Mouse (Mus musculus) hindbrain, postnatal 0 days (tissue): ENCODE measurements at regions not wholly inside any gene's neighbourhood (a gene's known extent, or its start where the extent isn't known, plus 50 kb on each side); places are given as distances from the start of the nearest gene placed in this dataset.

ENCODE experiments used
- ATAC-seq: fragments of 200-750 bp; cut with Nextera tagmentation; 2 replicates; pipeline ENCODE4 v1.8.0; 2017; ENCODE audit warnings: mild to moderate bottlenecking, moderate TSS enrichment, moderate library complexity
- DNase-seq: peaks from one replicate; pipeline ENCODE4 v3.0.0-alpha.2; 2015; ENCODE audit warnings: low spot score
- H3K27ac ChIP-seq: fragments of 300-500 bp; sonication (generic); 2 replicates; pipeline ENCODE4 v1.5.1; 2014; ENCODE audit warnings: mild to moderate bottlenecking
- H3K27me3 ChIP-seq: fragments of 300-500 bp; sonication (generic); 2 replicates; pipeline ENCODE4 v1.6.1; 2014; ENCODE audit warnings: low read length, mixed read lengths; ENCODE audit not compliant: insufficient read depth
- H3K36me3 ChIP-seq: fragments of 300-500 bp; sonication (generic); 2 replicates; pipeline ENCODE4 v1.6.1; 2014; ENCODE audit warnings: low read length, mixed read lengths; ENCODE audit not compliant: insufficient read depth
- H3K4me1 ChIP-seq: fragments of 300-500 bp; sonication (generic); 2 replicates; pipeline ENCODE4 v1.6.1; 2014; ENCODE audit warnings: antibody characterized with exemption, low read length, mixed read lengths; ENCODE audit not compliant: insufficient read depth
- H3K4me2 ChIP-seq: fragments of 300-500 bp; sonication (generic); 2 replicates; pipeline ENCODE4 v1.6.1; 2014; ENCODE audit warnings: low read depth, mild to moderate bottlenecking, low read length, moderate library complexity, mixed read lengths
- H3K4me3 ChIP-seq: fragments of 300-500 bp; sonication (generic); 2 replicates; pipeline ENCODE4 v1.5.1; 2014; ENCODE audit warnings: low read length
- H3K9ac ChIP-seq: fragments of 300-500 bp; sonication (generic); replicated peaks from 2 replicates; pipeline ENCODE4 v1.6.1; 2014; ENCODE audit warnings: mild to moderate bottlenecking, low read length, moderate library complexity, mixed read lengths
- H3K9me3 ChIP-seq: fragments of 300-500 bp; sonication (generic); 2 replicates; pipeline ENCODE4 v1.6.1; 2016; ENCODE audit warnings: low read length, mixed read lengths
- CTCF ChIP-seq: IDR thresholded peaks from 2 replicates; pipeline ENCODE4 v1.5.1; 2016; ENCODE audit warnings: antibody characterized with exemption, control low read depth, low read depth
- WGBS: fragments of 180-500 bp; shearing (Covaris S2); extraction: QIAGEN DNeasy Blood & Tissue Kit; methylation state at CpG from one replicate; pipeline ENCODE4 v1.1.7; 2014; 5-methylcytosine and 5-hydroxymethylcytosine counted together

- Histone ChIP-seq H3K4me1 (no peaks in the 10 kb centered on the region), H3K4me2 (no peak overlapping the region), H3K9ac (no peak overlapping the region), H3K27ac (no peak overlapping the region), H3K4me3 (no peak overlapping the region), H3K27me3 (no peaks in the 10 kb centered on the region), H3K9me3 (no peaks in the 10 kb centered on the region), H3K36me3 (no peaks in the 10 kb centered on the region)
- DNase-seq (no peak), ATAC-seq (no peak)
- TF ChIP-seq CTCF: no peak
These were observed 151.8 kb upstream of the Kynu start for GRCm38 (mm10) chr2:43403348-43403747.

GRCm38 (mm10) chr2:43404163-43404967 lies 150.8 kb upstream of the Kynu start:
- no peaks in the 10 kb centered on the region for H3K4me1 ChIP-seq
- no peak overlapping the region for H3K27ac ChIP-seq
- DNase-seq (no peak), ATAC-seq (no peak)
- H3K9ac ChIP-seq: no peak overlapping the region
- H3K36me3 ChIP-seq: no peaks in the 10 kb centered on the region
- H3K4me2 ChIP-seq: no peak overlapping the region
- 89% methylated on average over 6 of the region's 6 CpGs for WGBS
- no peak overlapping the region for H3K4me3 ChIP-seq
- H3K9me3 ChIP-seq: no peaks in the 10 kb centered on the region
- no peak for TF ChIP-seq CTCF
- H3K27me3 ChIP-seq: no peaks in the 10 kb centered on the region

GRCm38 (mm10) chr2:43437251-43437650 lies 117.9 kb upstream of the Kynu start:
- WGBS: 13% methylated on average over 3 of the region's 3 CpGs
- no peaks in the 10 kb centered on the region for H3K9me3 ChIP-seq
- no peaks in the 10 kb centered on the region for H3K36me3 ChIP-seq
- H3K9ac ChIP-seq: no peak overlapping the region
- no peaks in the 10 kb centered on the region for H3K4me1 ChIP-seq
- no peak overlapping the region for H3K27ac ChIP-seq
- H3K4me2 ChIP-seq: no peak overlapping the region
- ATAC-seq (no peak), DNase-seq (no peak)
- TF ChIP-seq CTCF: no peak
- H3K27me3 ChIP-seq: no peaks in the 10 kb centered on the region
- H3K4me3 ChIP-seq: no peak overlapping the region

- no peak for TF ChIP-seq CTCF
- 71% methylated on average over 10 of the region's 10 CpGs for WGBS
- no peak for DNase-seq
These were observed 99.8 kb upstream of the Kynu start for GRCm38 (mm10) chr2:43455158-43455873.

GRCm38 (mm10) chr2:43469161-43469560 lies 86.0 kb upstream of the Kynu start:
- H3K9me3 ChIP-seq: no peaks in the 10 kb centered on the region
- WGBS: 87% methylated on average over 3 of the region's 3 CpGs
- no peak overlapping the region for H3K9ac ChIP-seq
- no peak for TF ChIP-seq CTCF
- H3K4me3 ChIP-seq: no peak overlapping the region
- no peaks in the 10 kb centered on the region for H3K36me3 ChIP-seq
- H3K27me3 ChIP-seq: no peaks in the 10 kb centered on the region
- no peak for ATAC-seq
- DNase-seq: no peak
- no peak overlapping the region for H3K27ac ChIP-seq
- no peak overlapping the region for H3K4me2 ChIP-seq
- no peaks in the 10 kb centered on the region for H3K4me1 ChIP-seq

More at GRCm38 (mm10) chr2:43455158-43455873, 99.8 kb upstream of the Kynu start:
- ATAC-seq: no peak
- Histone ChIP-seq H3K9me3 (no peaks in the 10 kb centered on the region), H3K27me3 (no peaks in the 10 kb centered on the region), H3K27ac (no peak overlapping the region), H3K4me3 (no peak overlapping the region), H3K4me1 (no peaks in the 10 kb centered on the region), H3K9ac (no peak overlapping the region), H3K36me3 (no peaks in the 10 kb centered on the region), H3K4me2 (no peak overlapping the region)

- Histone ChIP-seq H3K27ac (no peak overlapping the region), H3K4me1 (no peaks in the 10 kb centered on the region), H3K9ac (no peak overlapping the region), H3K4me2 (no peak overlapping the region), H3K4me3 (no peak overlapping the region), H3K27me3 (no peaks in the 10 kb centered on the region), H3K36me3 (no peaks in the 10 kb centered on the region), H3K9me3 (no peaks in the 10 kb centered on the region)
- 88% methylated on average over 3 of the region's 3 CpGs for WGBS
- DNase-seq (no peak), ATAC-seq (no peak)
- TF ChIP-seq CTCF: no peak
These were observed 85.2 kb upstream of the Kynu start for GRCm38 (mm10) chr2:43469893-43470292.

GRCm38 (mm10) chr2:43478494-43478893 lies 76.6 kb upstream of the Kynu start:
- H3K9me3 ChIP-seq: no peaks in the 10 kb centered on the region
- TF ChIP-seq CTCF: no peak
- no peak for ATAC-seq
- H3K27ac ChIP-seq: no peak overlapping the region
- no peak for DNase-seq
- H3K4me2 ChIP-seq: no peak overlapping the region
- no peaks in the 10 kb centered on the region for H3K27me3 ChIP-seq
- no peaks in the 10 kb centered on the region for H3K36me3 ChIP-seq
- H3K4me3 ChIP-seq: no peak overlapping the region
- no peak overlapping the region for H3K9ac ChIP-seq
- no peaks in the 10 kb centered on the region for H3K4me1 ChIP-seq
